Mouse (Mus musculus) myocyte (in vitro differentiated cells): ENCODE measurements at regions not wholly inside any gene's neighbourhood (a gene's known extent, or its start where the extent isn't known, plus 50 kb on each side); places are given as distances from the start of the nearest gene placed in this dataset.

ENCODE experiments used
- E2F4 ChIP-seq: IDR thresholded peaks from one replicate; pipeline ENCODE4 v1.6.1; 2011; ENCODE audit warnings: mild to moderate bottlenecking, control low read depth, moderate library complexity; ENCODE audit not compliant: insufficient read depth
- MAX ChIP-seq: IDR thresholded peaks from one replicate; pipeline ENCODE4 v1.6.1; 2011; ENCODE audit warnings: low read depth, mild to moderate bottlenecking, control low read depth
- MYOD1 ChIP-seq, 3 experiments: IDR thresholded peaks; one replicate each; pipeline ENCODE4 v1.6.1; 2011; ENCODE audit warnings: control low read depth in 2 of 3, low read depth in 2 of 3, mild to moderate bottlenecking in 2 of 3, moderate library complexity in 1 of 3; ENCODE audit not compliant: insufficient read length in 2 of 3, control insufficient read depth in 1 of 3
- POLR2A ChIP-seq: IDR thresholded peaks from one replicate; pipeline ENCODE4 v1.6.1; 2011; ENCODE audit warnings: low read depth, mild to moderate bottlenecking, control low read depth, moderate library complexity; ENCODE audit not compliant: insufficient read length
- POLR2AphosphoS2 ChIP-seq: IDR thresholded peaks from one replicate; pipeline ENCODE4 v1.6.1; 2011; ENCODE audit warnings: low read depth, control low read depth; ENCODE audit not compliant: insufficient read length
- SRF ChIP-seq: IDR thresholded peaks from one replicate; pipeline ENCODE4 v1.6.1; 2011; ENCODE audit warnings: low read depth; ENCODE audit not compliant: control insufficient read depth, insufficient read length
- TCF12 ChIP-seq: IDR thresholded peaks from one replicate; pipeline ENCODE4 v1.6.1; 2011; ENCODE audit warnings: mild to moderate bottlenecking, control low read depth; ENCODE audit not compliant: poor library complexity, insufficient read depth, severe bottlenecking
- USF1 ChIP-seq: IDR thresholded peaks from one replicate; pipeline ENCODE4 v1.6.1; 2011; ENCODE audit warnings: low read depth, mild to moderate bottlenecking, control low read depth, moderate library complexity

DNA sequence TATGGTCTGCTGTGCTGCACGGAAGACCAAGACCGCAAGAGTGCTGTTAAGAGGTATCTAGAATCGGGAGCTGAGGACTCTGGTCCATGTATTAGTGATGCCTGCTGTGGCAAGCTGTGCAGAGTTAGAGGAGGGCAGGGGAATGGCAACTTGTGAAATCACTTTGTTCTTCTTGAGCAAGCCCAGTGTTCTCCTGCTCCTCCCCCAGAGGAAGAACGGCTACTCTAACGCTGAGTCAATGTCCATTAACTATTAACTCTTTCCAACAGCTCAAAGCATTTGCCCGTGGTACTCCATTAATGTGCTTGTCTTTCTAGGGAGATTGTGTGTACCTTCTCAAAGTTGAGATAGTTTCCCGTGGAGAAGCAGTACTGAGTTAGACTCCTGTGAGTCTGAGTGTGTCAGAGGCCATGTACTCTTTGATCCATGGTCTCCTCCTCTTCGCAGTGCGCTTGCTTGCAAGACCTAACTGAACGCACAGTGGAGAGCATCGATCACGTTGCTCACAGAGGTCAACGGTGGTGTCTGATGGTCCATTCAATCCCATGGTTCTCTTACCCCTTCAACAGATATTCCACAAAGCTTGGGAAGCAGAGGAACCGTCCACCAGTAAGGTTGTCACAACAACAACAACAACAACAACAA, 542.7 kb downstream of the Ccdc171 start:
- TF ChIP-seq MAX: no peak
- no peak for TF ChIP-seq POLR2AphosphoS2
- no peak for TF ChIP-seq POLR2A
- TF ChIP-seq USF1: no peak
- TF ChIP-seq MYOD1 (IDR thresholded peaks at IDR 0.05; ENCODE audit: control insufficient read depth in 1 of 3, insufficient read length in 2 of 3, low read depth in 2 of 3): no peak
- no peak for TF ChIP-seq E2F4
- TF ChIP-seq SRF: no peak
- TF ChIP-seq TCF12: no peak
